Mouse (Mus musculus) stomach, embryonic 14.5 days (tissue): ENCODE data around the gene Ak5. TPM values are rescaled to one million over a fixed set of nuclear protein-coding genes. Genes with fewer than 3 reads are reported as not detected.
A peak's percentile ranks its signal among the peaks of the same experiment; 100 is the strongest.

ENCODE experiments used
- ATAC-seq: fragments of 200-750 bp; cut with Nextera tagmentation; 2 replicates; pipeline ENCODE4 v1.8.0; 2017; ENCODE audit warnings: low read depth, moderate TSS enrichment; ENCODE audit not compliant: insufficient number of reproducible peaks, insufficient read depth, low FRiP score
- H3K27ac ChIP-seq: fragments of 300-500 bp; sonication (generic); 2 replicates; pipeline ENCODE4 v1.5.1; 2014; ENCODE audit warnings: mild to moderate bottlenecking, low read length, moderate library complexity, mixed read lengths
- H3K27me3 ChIP-seq: fragments of 300-500 bp; sonication (generic); 2 replicates; pipeline ENCODE4 v1.6.1; 2014; ENCODE audit warnings: low read length, control low read depth, mixed read lengths; ENCODE audit not compliant: control insufficient read depth, insufficient read depth
- H3K36me3 ChIP-seq: fragments of 300-500 bp; sonication (generic); 2 replicates; pipeline ENCODE4 v1.6.1; 2014; ENCODE audit warnings: mild to moderate bottlenecking, control low read depth, low read length, moderate library complexity, mixed read lengths; ENCODE audit not compliant: control insufficient read depth, insufficient read depth
- H3K4me1 ChIP-seq: fragments of 300-500 bp; sonication (generic); 2 replicates; pipeline ENCODE4 v1.6.1; 2014; ENCODE audit warnings: low read length, control low read depth, mixed read lengths; ENCODE audit not compliant: control insufficient read depth, insufficient read depth
- H3K4me2 ChIP-seq: fragments of 300-500 bp; sonication (generic); replicated peaks from 2 replicates; pipeline ENCODE4 v1.6.1; 2014; ENCODE audit warnings: low read depth, low read length, control low read depth
- H3K4me3 ChIP-seq: fragments of 300-500 bp; sonication (generic); 2 replicates; pipeline ENCODE4 v1.5.1; 2014; ENCODE audit warnings: low read depth, low read length, control low read depth
- H3K9ac ChIP-seq: fragments of 300-500 bp; sonication (generic); replicated peaks from 2 replicates; pipeline ENCODE4 v1.6.1; 2014; ENCODE audit warnings: low read depth, mild to moderate bottlenecking, control low read depth, low read length, moderate library complexity, mixed read lengths
- H3K9me3 ChIP-seq: fragments of 300-500 bp; sonication (generic); 2 replicates; pipeline ENCODE4 v1.6.1; 2016; ENCODE audit warnings: low read depth, low read length, control low read depth; ENCODE audit not compliant: control insufficient read depth
- WGBS: fragments of 180-500 bp; shearing (Covaris S2); extraction: QIAGEN DNeasy Blood & Tissue Kit; methylation state at CpG from one replicate; pipeline ENCODE4 v1.1.7; 2014; 5-methylcytosine and 5-hydroxymethylcytosine counted together
- polyA plus RNA-seq: library from polyadenylated mRNA; unstranded; fragments of >200 nt; fragmentation: Nextera tagmentation; extraction: Ambion mirVana; gene quantifications from 2 replicates; pipeline ENCODE4 v1.2.1, GENCODE M21; 2014

The Ak5 gene
- polyA plus RNA-seq, 1 experiment from 2014 or later: 8.1 TPM

- 33% methylated on average over 9 of the region's 9 CpGs for WGBS
- peak; percentile 74; the same call in 1 of the 2 replicates for ATAC-seq
Observed at GRCm38 (mm10) chr3:152568455-152569241, 99.5 kb downstream of the Ak5 start.

GRCm38 (mm10) chr3:152564516-152565113 is 103.5 kb downstream of the Ak5 start:
- Histone ChIP-seq H3K4me1 (peaks cover 13% of the 10 kb centered on the region), H3K27me3 (no peaks in the 10 kb centered on the region), H3K9ac (no peak overlapping the region), H3K36me3 (no peaks in the 10 kb centered on the region), H3K4me2 (no peak overlapping the region), H3K27ac (no peak overlapping the region), H3K9me3 (no peaks in the 10 kb centered on the region), H3K4me3 (no peak overlapping the region)
- WGBS: 66% methylated on average over 6 of the region's 6 CpGs
- no peak for ATAC-seq

More at GRCm38 (mm10) chr3:152568455-152569241, 99.5 kb downstream of the Ak5 start:
- no peak overlapping the region for H3K4me2 ChIP-seq
- H3K4me1 ChIP-seq: peaks cover 10% of the 10 kb centered on the region
- H3K36me3 ChIP-seq: no peaks in the 10 kb centered on the region
- H3K4me3 ChIP-seq: no peak overlapping the region
- peak overlapping the region; percentile 62; the same call in 1 of the 2 replicates for H3K27ac ChIP-seq
- no peaks in the 10 kb centered on the region for H3K9me3 ChIP-seq
- no peak overlapping the region for H3K9ac ChIP-seq
- H3K27me3 ChIP-seq: no peaks in the 10 kb centered on the region

- H3K27me3 ChIP-seq: no peaks in the 10 kb centered on the region
- H3K36me3 ChIP-seq: no peaks in the 10 kb centered on the region
- H3K9ac ChIP-seq: no peak overlapping the region
- ATAC-seq: no peak
- H3K4me1 ChIP-seq: peaks cover 11% of the 10 kb centered on the region
- H3K9me3 ChIP-seq: no peaks in the 10 kb centered on the region
- H3K27ac ChIP-seq: no peak overlapping the region
- no peak overlapping the region for H3K4me3 ChIP-seq
- no peak overlapping the region for H3K4me2 ChIP-seq
Observed at GRCm38 (mm10) chr3:152563833-152564232, 104.3 kb downstream of the Ak5 start.

- no peaks in the 10 kb centered on the region for H3K27me3 ChIP-seq
- H3K4me3 ChIP-seq: no peak overlapping the region
- H3K9me3 ChIP-seq: no peaks in the 10 kb centered on the region
- H3K9ac ChIP-seq: no peak overlapping the region
- no peak overlapping the region for H3K4me2 ChIP-seq
- H3K36me3 ChIP-seq: no peaks in the 10 kb centered on the region
- no peak for ATAC-seq
- peaks cover 5% of the 10 kb centered on the region; the same call in 1 of the 2 replicates for H3K4me1 ChIP-seq
- no peak overlapping the region for H3K27ac ChIP-seq
- WGBS: 74% methylated on average over 2 of the region's 2 CpGs
Observed at GRCm38 (mm10) chr3:152561708-152562107, 106.5 kb downstream of the Ak5 start.

GRCm38 (mm10) chr3:152559295-152559694 is 108.9 kb downstream of the Ak5 start:
- 32% methylated on average over 4 of the region's 4 CpGs for WGBS
- Histone ChIP-seq H3K36me3 (no peaks in the 10 kb centered on the region), H3K27me3 (no peaks in the 10 kb centered on the region), H3K27ac (no peak overlapping the region), H3K4me2 (no peak overlapping the region), H3K4me3 (no peak overlapping the region), H3K9ac (no peak overlapping the region), H3K4me1 (peaks cover 5% of the 10 kb centered on the region; the same call in 1 of the 2 replicates), H3K9me3 (no peaks in the 10 kb centered on the region)
- no peak for ATAC-seq

- 62% methylated on average over 10 of the region's 10 CpGs for WGBS
- H3K4me3 ChIP-seq: no peak overlapping the region
- H3K27ac ChIP-seq: no peak overlapping the region
- no peaks in the 10 kb centered on the region for H3K36me3 ChIP-seq
- no peak for ATAC-seq
- no peak overlapping the region for H3K4me2 ChIP-seq
- no peaks in the 10 kb centered on the region for H3K27me3 ChIP-seq
- peaks cover 5% of the 10 kb centered on the region; the same call in 1 of the 2 replicates for H3K4me1 ChIP-seq
- H3K9me3 ChIP-seq: no peaks in the 10 kb centered on the region
- H3K9ac ChIP-seq: no peak overlapping the region
Observed at GRCm38 (mm10) chr3:152558106-152558505, 110.1 kb downstream of the Ak5 start.

- Histone ChIP-seq H3K4me1 (peaks cover 5% of the 10 kb centered on the region; the same call in 1 of the 2 replicates), H3K4me3 (no peak overlapping the region), H3K9me3 (no peaks in the 10 kb centered on the region), H3K4me2 (no peak overlapping the region), H3K9ac (no peak overlapping the region), H3K27me3 (no peaks in the 10 kb centered on the region), H3K36me3 (no peaks in the 10 kb centered on the region), H3K27ac (no peak overlapping the region)
- WGBS: 24% methylated on average over 12 of the region's 12 CpGs
- ATAC-seq: peak; percentile 81
Observed at GRCm38 (mm10) chr3:152557659-152558058, 110.5 kb downstream of the Ak5 start.

- H3K9me3 ChIP-seq: no peaks in the 10 kb centered on the region
- H3K4me3 ChIP-seq: no peak overlapping the region
- no peak overlapping the region for H3K4me2 ChIP-seq
- no peaks in the 10 kb centered on the region for H3K36me3 ChIP-seq
- 83% methylated on average over 3 of the region's 3 CpGs for WGBS
- peaks cover 5% of the 10 kb centered on the region; the same call in 1 of the 2 replicates for H3K4me1 ChIP-seq
- ATAC-seq: no peak
- H3K27ac ChIP-seq: no peak overlapping the region
- no peaks in the 10 kb centered on the region for H3K27me3 ChIP-seq
- no peak overlapping the region for H3K9ac ChIP-seq
Observed at GRCm38 (mm10) chr3:152556919-152557318, 111.2 kb downstream of the Ak5 start.
